Mouse (Mus musculus) natural killer cell, adult 2 months (primary cell): Measurements from ENCODE around the gene Pcmt1.
"Not testable (repeated sequence)": the region's sequence is repeated elsewhere in the genome, so short reads cannot be mapped to it uniquely, and the experiment has no call there.

Experiments used
- DNase-seq, 2 experiments: peaks; one replicate each; pipeline ENCODE4 v3.0.0; 2022; ENCODE audit warnings: low spot score in 2 of 2

Pcmt1 gene

GRCm38 (mm10) chr10:7645911-7646310, 35.0 kb downstream of the Pcmt1 start:
- no peak for DNase-seq

GRCm38 (mm10) chr10:7640366-7640765, 40.6 kb downstream of the Pcmt1 start:
- no peak for DNase-seq

- no peak for DNase-seq
These were observed 49.8 kb downstream of the Pcmt1 start for GRCm38 (mm10) chr10:7630951-7631720.

- DNase-seq: no peak
These were observed 50.6 kb downstream of the Pcmt1 start for GRCm38 (mm10) chr10:7630286-7630685.

- DNase-seq: no peak
These were observed 51.8 kb downstream of the Pcmt1 start for GRCm38 (mm10) chr10:7629092-7629491.

- no peak for DNase-seq
These were observed 56.9 kb downstream of the Pcmt1 start for GRCm38 (mm10) chr10:7623861-7624518.

GRCm38 (mm10) chr10:7622378-7622777, 58.6 kb downstream of the Pcmt1 start:
- DNase-seq: no peak

- no peak for DNase-seq
These were observed 60.2 kb downstream of the Pcmt1 start for GRCm38 (mm10) chr10:7620723-7621122.

GRCm38 (mm10) chr10:7619821-7620241, 61.1 kb downstream of the Pcmt1 start:
- DNase-seq: no peak

- DNase-seq: not testable (repeated sequence)
These were observed 63.4 kb downstream of the Pcmt1 start for GRCm38 (mm10) chr10:7617556-7617955.

- DNase-seq: not testable (repeated sequence)
These were observed 63.8 kb downstream of the Pcmt1 start for GRCm38 (mm10) chr10:7617146-7617545.

GRCm38 (mm10) chr10:7614834-7615233, 66.1 kb downstream of the Pcmt1 start:
- no peak for DNase-seq

- not testable (repeated sequence) for DNase-seq
These were observed 68.7 kb downstream of the Pcmt1 start for GRCm38 (mm10) chr10:7612210-7612609.

GRCm38 (mm10) chr10:7611647-7612046, 69.3 kb downstream of the Pcmt1 start:
- DNase-seq: no peak

GRCm38 (mm10) chr10:7608611-7609010, 72.3 kb downstream of the Pcmt1 start:
- no peak for DNase-seq

GRCm38 (mm10) chr10:7606437-7606836, 74.5 kb downstream of the Pcmt1 start:
- DNase-seq: no peak

GRCm38 (mm10) chr10:7605168-7605567, 75.8 kb downstream of the Pcmt1 start:
- DNase-seq: no peak

- DNase-seq: peak; percentile 76 to 78
These were observed 80.3 kb downstream of the Pcmt1 start for GRCm38 (mm10) chr10:7600647-7601046.

- no peak for DNase-seq
These were observed 82.8 kb downstream of the Pcmt1 start for GRCm38 (mm10) chr10:7598177-7598576.

GRCm38 (mm10) chr10:7596251-7596650, 84.7 kb downstream of the Pcmt1 start:
- no peak for DNase-seq

GRCm38 (mm10) chr10:7594797-7595196, 86.1 kb downstream of the Pcmt1 start:
- DNase-seq: no peak

- no peak for DNase-seq
These were observed 90.1 kb downstream of the Pcmt1 start for GRCm38 (mm10) chr10:7590792-7591191.

GRCm38 (mm10) chr10:7590234-7590689, 90.7 kb downstream of the Pcmt1 start:
- DNase-seq: peak in 1 of 2 experiments; percentile 5
